Mouse (Mus musculus) kidney, adult 2 months (tissue): ENCODE data around the gene Zfp931. TPM values are rescaled to one million over a fixed set of nuclear protein-coding genes. Genes with fewer than 3 reads are reported as not detected.
A peak's percentile ranks its signal among the peaks of the same experiment; 100 is the strongest.
"Not testable (repeated sequence)": the region's sequence is repeated elsewhere in the genome, so short reads cannot be mapped to it uniquely, and the experiment has no call there.

Experiments used
- DNase-seq: peaks from one replicate; pipeline ENCODE4 v3.0.0; 2021
- H3K27ac ChIP-seq: fragments of 200-500 bp; 2 replicates; pipeline ENCODE4 v1.5.1; 2012; ENCODE audit warnings: low read depth, low read length, control low read depth, inconsistent platforms; ENCODE audit not compliant: insufficient read depth
- H3K27me3 ChIP-seq: fragments of 200-500 bp; replicated peaks from 2 replicates; pipeline ENCODE4 v1.6.1; 2012; ENCODE audit warnings: mild to moderate bottlenecking, moderate library complexity, low read length, inconsistent platforms; ENCODE audit not compliant: control insufficient read depth, insufficient read depth
- H3K36me3 ChIP-seq: fragments of 200-500 bp; 2 replicates; pipeline ENCODE4 v1.6.1; 2012; ENCODE audit warnings: mild to moderate bottlenecking, moderate library complexity, low read length, inconsistent platforms; ENCODE audit not compliant: control insufficient read depth, insufficient read depth
- H3K4me1 ChIP-seq: fragments of 200-500 bp; 2 replicates; pipeline ENCODE4 v1.6.1; 2011; ENCODE audit warnings: low read length; ENCODE audit not compliant: control insufficient read depth, insufficient read depth
- H3K4me3 ChIP-seq: fragments of 200-500 bp; 2 replicates; pipeline ENCODE4 v1.5.1; 2011; ENCODE audit warnings: mild to moderate bottlenecking, low read depth, low read length, control low read depth; ENCODE audit not compliant: insufficient read depth
- CTCF ChIP-seq: fragments of 200-500 bp; conservative IDR thresholded peaks from 2 replicates; pipeline ENCODE4 v1.5.1; 2011; ENCODE audit warnings: low read depth, mild to moderate bottlenecking, control low read depth, low read length, moderate library complexity, mixed read lengths; ENCODE audit not compliant: insufficient read depth, insufficient read length
- POLR2A ChIP-seq: fragments of 200-500 bp; IDR thresholded peaks from one replicate; pipeline ENCODE4 v1.6.1; 2011; ENCODE audit warnings: low read depth, low read length, control low read depth
- WGBS: fragments of 180-500 bp; shearing (Covaris S2); methylation state at CpG from one replicate; pipeline ENCODE4 v1.1.7; 2018; 5-methylcytosine and 5-hydroxymethylcytosine counted together
- polyA plus RNA-seq: library from polyadenylated mRNA; depleted of rRNA; stranded (reverse); fragments of >200 nt; gene quantifications from 2 replicates; pipeline ENCODE4 v1.2.3, GENCODE M21; 2012; rRNA removed

The Zfp931 gene
- polyA plus RNA-seq = 2.3 and 3.2 TPM in 2 replicates

DNA sequence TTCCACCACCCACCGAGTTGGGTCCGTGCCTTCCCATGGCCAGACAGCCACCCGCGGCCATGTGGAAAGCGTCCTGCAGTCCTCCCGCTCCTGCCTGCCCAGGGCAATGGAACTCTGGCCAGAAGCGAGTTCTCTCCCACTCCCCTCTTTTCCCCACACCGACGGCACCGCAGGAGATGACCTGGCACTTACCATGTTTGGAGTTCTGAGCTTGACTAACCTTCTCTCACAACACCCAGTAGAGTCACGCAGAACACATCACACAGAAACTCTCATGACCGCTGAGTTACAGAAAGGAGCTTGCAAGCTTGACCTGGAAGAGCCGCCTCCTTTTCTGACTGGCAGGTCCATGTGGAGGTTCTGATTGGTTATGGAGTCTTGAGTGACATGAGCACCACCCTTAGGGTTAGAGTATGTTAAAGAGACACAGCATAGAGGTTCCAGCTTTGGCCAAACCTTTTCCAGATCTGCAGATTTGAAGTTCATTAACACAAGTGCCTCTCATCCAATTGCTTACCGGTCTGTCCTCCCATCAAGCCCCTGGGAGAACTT lies at the start of gene Zfp931:
Gene Zfp931 (minus strand): TSS at position 311 of the 552 bp plus-strand sequence.
- peak; percentile 49 for DNase-seq
- not testable (repeated sequence) for H3K4me1 ChIP-seq, H3K27me3 ChIP-seq, H3K36me3 ChIP-seq, H3K27ac ChIP-seq
- 0% methylated on average over 4 of the region's 14 CpGs for WGBS
- peak within 1 kb of the TSS; percentile 49 for H3K4me3 ChIP-seq

DNA sequence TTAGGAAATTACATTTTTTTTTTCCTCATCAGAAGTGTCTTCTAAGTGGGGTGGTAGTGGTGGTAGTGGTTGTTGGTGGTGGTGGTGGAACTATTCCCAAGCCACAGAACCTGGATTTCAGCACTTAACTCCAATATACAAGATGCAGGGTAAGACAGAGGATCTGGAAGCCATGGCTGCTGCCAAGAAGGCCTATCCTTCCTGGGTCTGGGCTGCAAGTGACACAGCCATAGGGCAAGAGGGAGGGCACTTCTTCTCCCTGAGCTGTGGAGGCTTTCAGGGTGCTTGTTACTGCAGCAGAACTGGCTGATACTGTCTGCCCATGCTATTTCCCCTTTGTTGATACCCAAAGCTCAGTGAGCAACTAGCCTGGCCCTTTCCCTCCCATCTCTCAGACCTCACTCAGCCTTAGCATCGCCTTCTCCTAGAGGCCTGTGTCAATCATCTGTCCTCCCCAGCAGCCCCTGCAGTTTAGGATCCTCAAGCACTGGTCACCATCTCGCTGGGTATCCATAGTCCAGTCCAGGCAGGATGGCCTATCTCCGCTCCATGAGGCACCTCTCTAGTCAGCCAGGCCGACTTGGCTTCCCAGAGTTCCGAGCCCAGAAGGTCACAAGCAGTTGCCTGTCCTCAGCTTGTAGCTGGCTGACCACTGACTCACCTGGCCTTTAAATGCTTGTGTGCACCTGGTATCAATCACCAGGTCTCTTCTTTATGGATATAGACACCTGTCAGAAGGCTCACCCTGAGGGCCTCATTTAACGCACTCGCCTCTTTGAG lies 48.0 kb upstream of the Zfp931 start:
- no peak for DNase-seq
- no peaks in the 10 kb centered on the region for H3K4me1 ChIP-seq
- H3K27ac ChIP-seq = no peak overlapping the region
- H3K27me3 ChIP-seq = no peaks in the 10 kb centered on the region
- no peaks in the 10 kb centered on the region for H3K36me3 ChIP-seq
- TF ChIP-seq POLR2A = no peak
- TF ChIP-seq CTCF = no peak
- WGBS = 92% methylated on average over 7 of the region's 7 CpGs
- H3K4me3 ChIP-seq = no peak overlapping the region

DNA sequence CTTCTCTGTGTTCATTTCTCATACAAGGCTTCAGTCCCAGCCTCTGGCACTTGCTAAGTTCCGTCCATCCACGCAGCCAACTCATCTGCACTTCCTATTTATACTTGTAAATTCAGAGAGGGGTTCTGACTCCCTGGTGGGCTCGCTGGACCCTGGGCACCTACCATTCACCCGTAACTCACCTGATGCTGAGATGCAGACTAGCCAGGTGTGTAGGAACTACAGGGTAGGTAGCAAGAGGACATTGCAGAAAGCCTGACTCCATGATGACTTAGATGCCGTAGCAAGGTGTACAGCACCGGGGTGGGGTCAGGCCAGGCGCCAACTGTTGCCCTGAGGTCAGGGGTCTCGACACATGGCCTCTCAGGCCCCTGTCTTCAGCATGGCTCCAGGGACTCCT lies 47.2 kb upstream of the Zfp931 start:
- Histone ChIP-seq H3K27ac (no peak overlapping the region), H3K4me3 (no peak overlapping the region), H3K36me3 (no peaks in the 10 kb centered on the region), H3K4me1 (no peaks in the 10 kb centered on the region), H3K27me3 (no peaks in the 10 kb centered on the region)
- 77% methylated on average over 8 of the region's 8 CpGs for WGBS
- no peak for DNase-seq
- no peak for TF ChIP-seq POLR2A
- TF ChIP-seq CTCF = no peak

DNA sequence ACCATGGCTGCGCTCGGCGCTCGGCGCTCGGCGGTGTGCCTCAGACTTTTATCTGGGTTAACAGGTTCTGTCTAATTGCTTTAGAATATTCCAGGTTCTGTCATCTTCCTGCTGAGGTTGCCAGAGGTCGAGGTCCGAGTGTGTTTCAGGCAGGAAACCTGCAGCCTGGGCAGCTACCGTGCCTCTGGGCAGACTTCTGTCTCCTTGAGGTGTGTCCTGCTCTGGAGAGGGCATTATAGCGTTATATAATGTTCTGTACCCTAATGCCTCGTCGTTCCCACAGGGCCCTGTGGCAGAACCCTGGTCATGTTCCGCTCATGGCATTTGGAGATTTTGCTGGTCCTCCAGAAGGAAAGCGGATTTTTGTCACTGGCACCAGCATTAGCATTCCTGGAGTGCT lies 45.2 kb upstream of the Zfp931 start:
- DNase-seq = no peak

DNA sequence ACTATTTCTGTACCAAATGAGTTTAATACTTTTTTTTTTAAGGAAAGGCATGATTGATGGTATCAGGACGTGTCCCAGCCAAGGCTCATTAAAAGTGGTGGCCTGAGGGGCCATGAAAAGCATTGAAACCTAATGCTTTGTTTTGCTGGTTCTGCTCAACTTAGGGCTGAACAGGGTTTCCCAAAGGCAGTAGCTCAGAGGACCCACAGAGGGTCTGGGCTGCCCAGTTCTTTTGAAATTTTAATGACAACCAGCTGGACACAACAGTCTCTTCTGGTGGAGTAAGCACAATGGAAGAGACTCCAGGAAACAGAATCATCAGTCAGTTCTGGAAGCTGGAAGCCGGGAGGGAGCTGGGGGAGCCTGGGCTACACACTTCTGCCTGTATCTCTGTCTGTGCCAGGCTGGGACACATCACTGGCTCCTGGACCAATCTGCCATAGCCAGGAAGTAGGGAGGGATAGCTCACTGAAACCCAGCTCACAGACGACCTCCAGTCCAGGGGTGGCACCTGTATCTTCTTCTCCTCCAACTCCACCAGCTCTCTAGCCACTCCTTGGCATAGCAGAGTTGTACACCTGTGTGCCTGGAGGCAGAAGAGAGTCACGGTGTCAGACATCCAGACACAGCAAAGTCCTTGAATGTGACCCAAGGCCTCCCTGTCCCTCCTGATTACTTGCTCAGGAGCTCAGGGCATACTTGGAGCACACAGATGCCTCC lies 43.8 kb upstream of the Zfp931 start:
- WGBS = 25% methylated on average over 4 of the region's 4 CpGs
- no peak for DNase-seq
- Histone ChIP-seq H3K27ac (no peak overlapping the region), H3K4me1 (no peaks in the 10 kb centered on the region), H3K27me3 (no peaks in the 10 kb centered on the region), H3K4me3 (no peak overlapping the region), H3K36me3 (no peaks in the 10 kb centered on the region)
- TF ChIP-seq POLR2A = no peak
- no peak for TF ChIP-seq CTCF

More for the DNA sequence above, 45.2 kb upstream of the Zfp931 start:
- Histone ChIP-seq H3K27ac (no peak overlapping the region), H3K27me3 (no peaks in the 10 kb centered on the region), H3K36me3 (no peaks in the 10 kb centered on the region), H3K4me1 (no peaks in the 10 kb centered on the region), H3K4me3 (no peak overlapping the region)
- 72% methylated on average over 15 of the region's 15 CpGs for WGBS
- TF ChIP-seq POLR2A (no peak), CTCF (no peak)

DNA sequence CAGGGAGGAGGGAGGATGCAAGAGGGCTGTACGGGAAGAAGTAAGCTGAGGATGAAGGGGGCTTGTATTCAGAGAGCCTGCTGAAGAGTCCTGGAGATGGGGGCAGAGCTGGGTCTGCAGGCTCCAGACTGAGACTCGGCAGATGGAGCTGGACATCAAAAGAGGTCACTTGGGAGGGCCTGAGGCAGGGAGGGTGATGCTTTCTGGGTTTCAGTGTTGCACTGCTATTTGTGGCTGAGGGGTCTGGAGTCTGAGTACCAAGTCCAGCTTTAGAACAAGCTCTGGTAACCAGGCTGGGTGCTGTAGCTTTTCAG lies 43.1 kb upstream of the Zfp931 start:
- H3K36me3 ChIP-seq = no peaks in the 10 kb centered on the region
- 26% methylated on average over 2 of the region's 2 CpGs for WGBS
- no peak for DNase-seq
- TF ChIP-seq POLR2A (no peak), CTCF (no peak)
- no peaks in the 10 kb centered on the region for H3K27me3 ChIP-seq
- no peaks in the 10 kb centered on the region for H3K4me1 ChIP-seq
- no peak overlapping the region for H3K27ac ChIP-seq
- H3K4me3 ChIP-seq = no peak overlapping the region

DNA sequence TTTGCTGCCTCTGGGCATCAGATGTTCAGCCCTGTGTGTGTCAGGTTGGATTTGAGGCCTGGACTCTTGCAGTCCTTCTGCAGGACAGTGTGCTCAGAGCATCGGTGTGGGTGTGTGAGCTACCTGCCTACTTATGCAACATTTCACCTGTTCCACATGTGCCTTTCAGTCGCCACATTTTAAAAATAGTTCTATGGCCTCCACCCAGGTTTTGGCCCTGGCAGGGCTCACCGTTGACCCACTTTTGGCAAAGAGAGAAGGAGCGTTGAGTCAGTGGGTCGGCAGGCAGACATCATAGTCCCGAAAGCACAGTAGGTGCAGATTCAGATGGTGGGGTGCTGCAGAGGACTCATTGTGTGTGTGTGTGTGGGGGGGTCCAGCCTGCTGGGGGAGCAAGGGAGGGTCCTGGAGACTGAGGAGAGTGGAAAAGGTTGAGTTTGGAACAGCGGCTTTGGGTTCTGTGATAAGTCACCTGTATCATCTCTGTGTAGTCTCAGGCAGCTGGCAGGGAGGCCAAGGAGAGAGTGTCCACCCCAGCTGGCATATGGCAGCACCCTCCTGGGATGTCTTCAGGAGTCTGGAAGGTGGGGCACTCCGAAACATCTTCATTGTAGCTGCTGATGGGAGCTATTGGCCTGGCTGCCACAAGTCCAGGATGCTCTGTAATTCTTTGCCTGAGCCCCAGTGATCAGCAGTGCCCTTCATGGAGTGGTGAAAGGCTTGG lies 42.5 kb upstream of the Zfp931 start:
- 86% methylated on average over 8 of the region's 8 CpGs for WGBS
- Histone ChIP-seq H3K27ac (no peak overlapping the region), H3K27me3 (no peaks in the 10 kb centered on the region), H3K4me3 (no peak overlapping the region), H3K36me3 (no peaks in the 10 kb centered on the region), H3K4me1 (no peaks in the 10 kb centered on the region)
- TF ChIP-seq POLR2A (no peak), CTCF (no peak)
- DNase-seq = no peak
